Mouse (Mus musculus): ENCODE results near the gene Myo9a.

Myo9a gene

GRCm38 (mm10) chr9:59750267-59751065 is at the start of gene Myo9a, which contains the start of gene Senp8:
Gene Myo9a (plus strand): TSS chr9:59750896.
Gene Senp8 (minus strand): TSS chr9:59750710.
- DNase-seq, result peak; percentile 99

GRCm38 (mm10) chr9:59701094-59701493 is 49.6 kb upstream of the Myo9a start:
- DNase-seq, result no peak

- DNase-seq, result no peak
Measured at GRCm38 (mm10) chr9:59703099-59703498, 47.6 kb upstream of the Myo9a start.

GRCm38 (mm10) chr9:59706850-59707825 is 43.6 kb upstream of the Myo9a start:
- DNase-seq, result peak; percentile 48 to 65

- peak; percentile 77 to 79 for DNase-seq
Measured at GRCm38 (mm10) chr9:59709225-59709624, 41.5 kb upstream of the Myo9a start.

- DNase-seq, result peak; percentile 49 to 68
Measured at GRCm38 (mm10) chr9:59716275-59716898, 34.3 kb upstream of the Myo9a start.

- DNase-seq, result no peak
Measured at GRCm38 (mm10) chr9:59718237-59718636, 32.5 kb upstream of the Myo9a start.

GRCm38 (mm10) chr9:59721144-59721543 is 29.6 kb upstream of the Myo9a start:
- no peak for DNase-seq

GRCm38 (mm10) chr9:59723096-59723657 is 27.5 kb upstream of the Myo9a start:
- DNase-seq, result peak; percentile 78 to 84

GRCm38 (mm10) chr9:59723791-59724442 is 26.8 kb upstream of the Myo9a start:
- DNase-seq, result peak; percentile 90 to 93

- no peak for DNase-seq
Measured at GRCm38 (mm10) chr9:59725515-59725914, 25.2 kb upstream of the Myo9a start.

GRCm38 (mm10) chr9:59727569-59728286 is 23.0 kb upstream of the Myo9a start:
- DNase-seq, result peak; percentile 60 to 81

GRCm38 (mm10) chr9:59731136-59731535 is 19.6 kb upstream of the Myo9a start:
- DNase-seq, result no peak

- no peak for DNase-seq
Measured at GRCm38 (mm10) chr9:59733075-59733474, 17.6 kb upstream of the Myo9a start.

GRCm38 (mm10) chr9:59735394-59735793 is 15.3 kb upstream of the Myo9a start:
- no peak for DNase-seq

GRCm38 (mm10) chr9:59740593-59740992 is 10.1 kb upstream of the Myo9a start:
- DNase-seq, result peak in 1 of 2 experiments; percentile 37

- no peak for DNase-seq
Measured at GRCm38 (mm10) chr9:59743903-59744302, 6.8 kb upstream of the Myo9a start.

- no peak for DNase-seq
Measured at GRCm38 (mm10) chr9:59748387-59748786, 2.3 kb upstream of the Myo9a start.

GRCm38 (mm10) chr9:59748969-59749368 is 1.7 kb upstream of the Myo9a start:
- DNase-seq, result peak; percentile 27 to 48

GRCm38 (mm10) chr9:59749581-59750265 is 973 bp upstream of the Myo9a start:
- DNase-seq, result no peak

All from kidney, postnatal 25 days (tissue).